Mouse (Mus musculus) activated CD4-positive, CD25-positive, alpha-beta regulatory T cell, adult 4 months (primary cell): ENCODE measurements around the gene Vmn1r1. TPM values are rescaled to one million over a fixed set of nuclear protein-coding genes. Genes with fewer than 3 reads are reported as not detected.

ENCODE experiments used
- polyA plus RNA-seq, 2 experiments: library from polyadenylated mRNA; unstranded; fragments of 100-300 nt; shearing (Covaris generic); gene quantifications; one replicate each; pipeline ENCODE4 v1.2.1; 2017

Gene Vmn1r1
- polyA plus RNA-seq, 2 experiments from 2014 or later: not detected

Other genes starting within 250 kb of the Vmn1r1 start
- 1 to 10 TPM in 1 of 2 experiments, under 1 TPM in 1; 0.29 to 1.3 TPM for gene Enah, start 144.5 kb downstream of the Vmn1r1 start, polyA plus RNA-seq
- 100 to 1,000 TPM; 147 to 184 TPM for gene Srp9, start 39.7 kb downstream of the Vmn1r1 start, polyA plus RNA-seq
- gene Degs1, start 118.3 kb upstream of the Vmn1r1 start, polyA plus RNA-seq: 100 to 1,000 TPM; 109 to 114 TPM
- gene Fbxo28, start 177.1 kb upstream of the Vmn1r1 start, polyA plus RNA-seq: 1 to 10 TPM; 4.7 to 7.7 TPM
- gene Trp53bp2, start 244.7 kb upstream of the Vmn1r1 start, polyA plus RNA-seq: 1 to 10 TPM; 7.7 TPM